Mouse (Mus musculus): ENCODE results near the gene Prss57.

GRCm38 (mm10) chr10:79760603-79761143 lies 30.1 kb downstream of the Prss57 start:
- no peak for TF ChIP-seq CTCF (conservative IDR thresholded peaks at IDR 0.05; ENCODE audit: low read length)
- TF ChIP-seq POU5F1 (IDR thresholded peaks at IDR 0.05; ENCODE audit: borderline replicate concordance, low read length) = no peak
- TF ChIP-seq NANOG (IDR thresholded peaks at IDR 0.05; ENCODE audit: borderline replicate concordance, low read length) = no peak
